Mouse (Mus musculus): ENCODE data around the gene Ak7. TPM values are rescaled to one million over a fixed set of nuclear protein-coding genes. Genes with fewer than 3 reads are reported as not detected.

Ak7 gene
- polyA plus RNA-seq, 1 experiment from 2014 or later = not detected

DNA sequence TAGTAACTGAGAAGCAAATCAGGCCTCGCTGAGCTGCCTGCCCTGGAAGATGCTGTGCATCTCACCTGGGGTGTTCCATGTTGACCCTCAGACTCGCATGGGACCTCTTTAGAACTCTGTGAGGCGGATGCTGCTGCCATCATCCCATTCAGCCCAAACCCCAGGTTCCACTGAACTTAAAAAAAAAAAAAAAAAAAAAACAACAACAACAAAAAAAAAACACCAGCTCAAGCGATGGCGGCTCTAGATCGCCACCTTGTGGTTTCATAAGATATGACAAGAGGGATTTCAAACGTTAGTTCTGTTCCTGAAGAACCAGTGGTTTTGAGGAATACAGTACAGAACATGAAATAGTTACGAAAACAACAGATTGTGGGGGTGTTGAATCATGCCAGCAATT lies 22.2 kb downstream of the Ak7 start:
- CTCF ChIA-PET = interaction anchor here (0.6 to 1.6 kb wide), 4 partner anchors 9 to 115 kb away, joined by 3 to 5 read pairs (median 4); no protein-coding TSS in a partner anchor
- no peaks in the 10 kb centered on the region for H3K27me3 ChIP-seq
- in situ Hi-C loops (cut with MboI; ENCODE audit: low pct_unique_long_range_greater_than_20kb) = loop anchor here (5.0 to 25.0 kb wide), 2 partner anchors 231 to 666 kb away; no protein-coding TSS in a partner anchor
- DNase-seq (ENCODE audit: low read depth, low spot score) (no peak), ATAC-seq (no peak)
- TF ChIP-seq CTCF (IDR thresholded peaks at IDR 0.05) = peak; percentile 62
- POLR2A ChIA-PET = no interaction called here

DNA sequence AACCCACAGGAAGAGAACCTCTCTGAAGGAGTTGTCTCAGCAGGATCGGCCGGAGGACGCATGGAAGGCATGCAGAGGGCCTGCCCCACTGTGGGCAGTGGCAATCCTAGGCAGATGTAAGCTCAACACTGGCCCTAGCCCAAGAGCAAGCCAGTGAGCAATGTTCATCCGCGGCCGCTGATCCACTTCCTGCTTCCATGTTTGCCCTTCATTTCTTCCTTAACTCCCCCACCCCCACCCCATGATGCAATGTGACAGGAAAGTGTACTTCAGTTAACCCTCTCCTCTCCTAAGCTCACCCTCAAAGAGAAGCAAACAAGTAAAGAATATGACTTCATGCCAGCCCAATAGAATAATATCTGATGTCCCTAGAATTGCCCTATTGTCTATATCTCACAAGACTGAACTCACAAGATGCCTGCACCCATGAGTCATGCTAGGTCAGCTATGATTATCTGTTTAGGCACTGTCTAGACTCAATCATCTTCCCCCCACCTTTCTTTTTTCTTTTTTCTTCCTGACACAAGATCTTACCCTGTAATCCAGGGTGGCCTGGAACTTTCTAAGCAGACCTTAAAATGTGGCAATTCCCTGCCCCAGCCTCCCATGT lies 25.2 kb downstream of the Ak7 start:
- TF ChIP-seq CTCF (IDR thresholded peaks at IDR 0.05) = no peak
- ChIA-PET POLR2A (interaction anchor here (0.5 kb wide), 1 partner anchor 8 kb away, joined by 3 read pairs; no protein-coding TSS in a partner anchor), CTCF (interaction anchor here (1.2 kb wide), 1 partner anchor 10 kb away, joined by 3 read pairs; no protein-coding TSS in a partner anchor)
- H3K27me3 ChIP-seq = no peaks in the 10 kb centered on the region
- DNase-seq (ENCODE audit: low read depth, low spot score) (no peak), ATAC-seq (no peak)
- in situ Hi-C loops (cut with MboI; ENCODE audit: low pct_unique_long_range_greater_than_20kb) = loop anchor here (25.0 kb wide), 1 partner anchor 669 kb away; no protein-coding TSS in a partner anchor

DNA sequence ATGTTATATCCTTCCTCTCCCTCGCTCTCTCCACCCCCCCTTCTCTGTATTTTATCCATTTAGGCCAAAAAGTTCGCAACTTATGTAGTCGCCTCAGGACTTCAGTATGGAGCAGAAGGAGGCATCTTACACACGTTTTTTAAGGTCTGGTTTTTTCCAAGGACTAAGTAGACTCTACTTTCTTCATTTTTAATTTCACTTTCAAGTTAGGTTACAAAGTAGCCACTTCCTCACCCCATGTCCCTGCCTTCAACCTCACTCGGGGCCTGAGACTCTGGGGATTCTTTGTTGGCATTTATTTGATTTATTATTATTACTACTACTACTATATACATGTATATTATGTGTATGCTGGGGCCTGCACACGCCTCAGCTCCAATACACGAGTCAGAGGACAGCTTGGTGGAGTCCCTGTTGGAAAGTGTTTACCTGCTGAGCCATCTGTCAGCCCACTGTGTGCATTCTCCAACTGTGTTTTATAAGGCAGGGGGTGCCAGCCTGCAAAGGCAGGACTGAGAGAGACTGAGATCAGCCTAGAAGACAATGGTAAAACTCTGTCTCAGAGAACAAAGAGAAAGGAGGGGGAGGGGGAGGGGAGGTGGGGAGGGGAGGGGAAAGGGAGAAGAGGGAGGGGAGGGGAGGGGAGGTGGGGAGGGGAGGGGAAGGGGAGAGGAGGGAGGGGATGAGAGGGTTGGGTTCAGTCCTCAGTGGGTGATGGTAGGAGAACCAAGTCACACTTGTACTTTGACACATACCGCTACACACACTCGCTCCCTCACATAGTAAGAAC lies 27.8 kb downstream of the Ak7 start:
- no peaks in the 10 kb centered on the region for H3K27me3 ChIP-seq
- TF ChIP-seq CTCF (IDR thresholded peaks at IDR 0.05) = no peak
- no peak for DNase-seq (ENCODE audit: low read depth, low spot score)
- CTCF ChIA-PET = no interaction called here
- POLR2A ChIA-PET = no interaction called here
- in situ Hi-C loops (cut with MboI; ENCODE audit: low pct_unique_long_range_greater_than_20kb) = loop anchor here (25.0 kb wide), 1 partner anchor 671 kb away; no protein-coding TSS in a partner anchor
- ATAC-seq = no peak

DNA sequence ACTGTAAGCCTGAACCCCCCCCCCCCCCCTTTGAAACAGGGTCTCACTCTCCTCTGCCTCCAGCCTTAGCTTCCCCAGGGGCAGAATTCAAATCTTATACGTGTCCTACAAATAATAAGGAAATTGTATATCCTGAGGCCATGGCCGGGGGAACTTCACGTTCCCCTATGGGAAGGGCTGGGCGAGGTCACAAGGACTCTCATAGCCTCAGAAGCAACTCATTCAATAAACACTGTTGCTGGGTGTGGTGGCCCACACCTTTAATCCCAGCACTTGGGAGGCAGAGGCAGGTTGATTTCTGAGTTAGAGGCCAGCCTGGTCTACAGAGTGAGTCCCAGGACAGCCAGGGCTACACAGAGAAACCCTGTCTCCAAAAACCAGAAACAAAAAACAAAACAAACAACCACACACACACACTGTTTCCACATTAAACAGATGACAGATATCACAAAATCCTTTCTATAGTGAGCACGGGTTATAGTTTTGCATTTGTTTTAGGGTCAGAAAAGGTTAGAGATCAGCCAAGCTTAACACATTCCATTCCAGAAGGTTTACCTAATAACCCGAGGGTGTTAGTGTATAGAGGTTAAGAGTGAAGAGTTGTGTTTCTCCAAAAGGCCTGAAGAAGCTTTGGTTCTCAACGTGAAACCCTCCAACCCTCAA lies 29.6 kb downstream of the Ak7 start:
- no peak for TF ChIP-seq CTCF (IDR thresholded peaks at IDR 0.05)
- H3K27me3 ChIP-seq = no peaks in the 10 kb centered on the region
- ChIA-PET CTCF (no interaction called here), POLR2A (no interaction called here)
- in situ Hi-C loops (cut with MboI; ENCODE audit: low pct_unique_long_range_greater_than_20kb) = loop anchor here (25.0 kb wide), 1 partner anchor 673 kb away; no protein-coding TSS in a partner anchor
- DNase-seq (ENCODE audit: low read depth, low spot score) (no peak), ATAC-seq (no peak)

DNA sequence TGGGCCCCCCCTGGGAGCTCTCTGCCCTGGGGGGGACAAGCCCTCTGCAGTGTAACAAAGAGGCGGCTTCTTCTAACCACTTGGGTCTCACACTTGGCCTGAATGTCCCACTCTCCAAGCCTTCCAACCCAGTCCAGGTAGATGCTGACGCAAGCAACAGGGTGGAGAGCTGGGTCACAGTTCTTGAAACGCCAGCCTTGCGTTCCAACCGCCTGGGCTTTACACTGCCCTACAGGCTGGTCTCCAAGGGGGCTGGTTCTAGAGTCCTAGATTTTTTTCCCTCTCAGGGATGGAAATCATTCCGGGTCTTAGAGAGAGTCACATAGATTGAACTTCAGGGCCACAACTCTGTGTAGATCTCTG lies 30.1 kb downstream of the Ak7 start:
- no peaks in the 10 kb centered on the region for H3K27me3 ChIP-seq
- in situ Hi-C loops (cut with MboI; ENCODE audit: low pct_unique_long_range_greater_than_20kb) = loop anchor here (25.0 kb wide), 1 partner anchor 674 kb away; no protein-coding TSS in a partner anchor
- CTCF ChIA-PET = no interaction called here
- TF ChIP-seq CTCF (IDR thresholded peaks at IDR 0.05) = no peak
- DNase-seq (ENCODE audit: low read depth, low spot score) (no peak), ATAC-seq (no peak)
- POLR2A ChIA-PET = no interaction called here

DNA sequence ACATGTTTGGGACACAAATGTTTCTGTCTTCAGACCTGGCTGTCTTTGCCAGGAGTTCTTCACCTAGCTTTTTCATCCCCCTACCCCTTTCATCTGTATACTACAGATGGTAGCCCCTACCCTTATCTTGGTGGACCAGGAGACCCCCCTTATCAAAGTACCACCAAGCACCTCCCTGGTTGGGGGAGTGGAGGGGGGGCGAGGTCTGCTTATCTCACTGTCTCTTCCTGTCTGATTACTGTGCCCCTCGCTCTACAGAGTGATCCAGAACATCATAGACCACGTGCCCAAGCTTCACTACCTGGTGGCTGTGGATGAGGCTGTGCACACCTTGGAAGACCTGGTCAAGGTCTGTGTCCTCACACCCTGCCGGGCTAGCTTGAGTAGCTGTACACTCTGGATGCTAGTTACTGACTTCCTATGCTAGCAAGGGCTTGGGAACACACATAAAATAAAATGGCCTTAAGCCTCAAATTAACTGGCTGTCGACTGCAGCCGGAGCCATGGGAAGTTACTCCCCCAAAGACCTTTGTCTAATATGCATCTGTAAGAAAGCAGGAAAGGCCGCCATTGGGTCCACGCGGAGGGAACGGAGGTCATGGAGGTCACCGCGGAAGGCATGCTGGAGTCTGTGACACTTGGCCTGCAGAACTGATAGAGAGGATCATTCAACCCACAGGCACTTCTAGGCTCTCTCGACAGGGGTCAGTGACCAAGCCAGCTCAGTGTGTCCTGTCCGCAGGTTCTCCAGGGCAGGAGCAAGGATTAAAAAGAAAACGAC lies 32.7 kb downstream of the Ak7 start:
- in situ Hi-C loops (cut with MboI; ENCODE audit: low pct_unique_long_range_greater_than_20kb) = loop anchor here (25.0 kb wide), 1 partner anchor 676 kb away; no protein-coding TSS in a partner anchor

DNA sequence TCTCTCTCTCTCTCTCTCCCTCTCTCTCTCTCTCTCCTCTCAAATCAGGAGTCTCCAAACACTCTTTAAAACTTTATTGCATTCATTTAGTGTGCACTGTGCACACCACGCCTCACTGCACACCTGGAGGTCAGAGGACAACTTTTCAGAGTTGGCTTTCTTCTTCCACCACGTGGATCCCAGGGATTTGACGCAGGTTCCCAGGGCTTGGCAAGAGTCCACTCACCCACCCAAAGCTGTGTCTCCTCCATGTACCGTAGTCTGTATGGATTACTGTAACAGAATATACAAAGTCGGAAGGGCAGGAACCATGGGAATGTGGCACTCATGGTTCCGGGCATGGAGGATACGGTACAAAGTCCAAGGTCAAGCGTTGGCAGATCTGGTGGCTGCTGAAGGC lies 33.9 kb downstream of the Ak7 start:
- DNase-seq (ENCODE audit: low read depth, low spot score) (no peak), ATAC-seq (no peak)
- no peaks in the 10 kb centered on the region for H3K27me3 ChIP-seq
- ChIA-PET CTCF (no interaction called here), POLR2A (no interaction called here)
- in situ Hi-C loops (cut with MboI; ENCODE audit: low pct_unique_long_range_greater_than_20kb) = loop anchor here (25.0 kb wide), 1 partner anchor 677 kb away; no protein-coding TSS in a partner anchor
- TF ChIP-seq CTCF (IDR thresholded peaks at IDR 0.05) = no peak

More for the DNA sequence above, 32.7 kb downstream of the Ak7 start:
- no peak for ATAC-seq
- no peak for DNase-seq (ENCODE audit: low read depth, low spot score)
- TF ChIP-seq CTCF (IDR thresholded peaks at IDR 0.05) = no peak
- CTCF ChIA-PET = no interaction called here
- POLR2A ChIA-PET = interaction anchor here (0.6 kb wide), 1 partner anchor 8 kb away, joined by 3 read pairs; no protein-coding TSS in a partner anchor
- H3K27me3 ChIP-seq = no peaks in the 10 kb centered on the region

DNA sequence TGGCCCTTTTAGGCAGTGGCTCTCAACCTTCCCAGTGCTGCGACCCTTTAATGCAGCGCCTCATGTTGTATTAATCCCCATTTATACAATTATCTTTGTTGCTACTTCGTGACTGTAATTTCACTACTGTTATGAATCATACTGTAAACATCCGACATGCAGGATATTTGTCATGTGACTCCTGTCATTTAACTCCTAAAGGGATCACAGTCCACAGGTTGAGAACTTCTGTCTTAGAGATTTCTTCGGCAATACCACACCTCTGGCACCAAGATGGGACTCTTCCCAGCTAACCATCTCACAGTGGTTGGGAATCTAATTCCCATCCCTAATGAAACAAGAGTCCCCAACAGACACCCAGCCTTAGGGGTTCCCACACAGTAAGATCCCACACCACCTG lies 42.3 kb downstream of the Ak7 start:
- no peak for DNase-seq (ENCODE audit: low read depth, low spot score)
- ChIA-PET CTCF (no interaction called here), POLR2A (no interaction called here)
- in situ Hi-C loops (cut with MboI; ENCODE audit: low pct_unique_long_range_greater_than_20kb) = loop anchor here (25.0 kb wide), 1 partner anchor 686 kb away; no protein-coding TSS in a partner anchor
- no peak for ATAC-seq
- TF ChIP-seq CTCF (IDR thresholded peaks at IDR 0.05) = no peak
- H3K27me3 ChIP-seq = no peaks in the 10 kb centered on the region

DNA sequence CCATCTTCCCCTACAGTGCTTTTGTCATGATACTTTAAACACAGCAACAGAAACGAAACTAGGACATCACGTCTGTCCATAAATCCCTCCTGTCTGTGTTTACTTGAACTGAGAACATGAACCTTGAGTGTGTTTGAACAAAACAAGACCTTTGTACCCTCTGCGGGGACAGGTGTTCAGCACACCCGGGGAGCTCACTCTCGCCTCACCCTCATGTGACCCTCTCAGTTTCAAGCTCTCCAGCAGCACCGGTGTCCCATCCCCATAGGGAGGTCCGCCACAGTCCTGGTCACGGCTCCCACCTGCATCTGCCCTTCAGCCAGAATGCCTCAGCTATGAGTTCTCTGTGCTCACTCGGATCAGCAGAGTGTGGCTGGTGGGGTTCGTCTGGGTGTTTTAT lies 48.0 kb downstream of the Ak7 start:
- ATAC-seq (no peak), DNase-seq (ENCODE audit: low read depth, low spot score) (no peak)
- in situ Hi-C loops (cut with MboI; ENCODE audit: low pct_unique_long_range_greater_than_20kb) = no loop called here
- ChIA-PET CTCF (no interaction called here), POLR2A (no interaction called here)
- H3K27me3 ChIP-seq = no peaks in the 10 kb centered on the region
- TF ChIP-seq CTCF (IDR thresholded peaks at IDR 0.05) = no peak

Data from Patski (cell line).